Mouse (Mus musculus) MEL (cell line): ENCODE results near the gene Mab21l1. TPM values are rescaled to one million over a fixed set of nuclear protein-coding genes. Genes with fewer than 3 reads are reported as not detected.

ENCODE experiments used
- DNase-seq: peaks from one replicate; pipeline ENCODE4 v3.0.0; 2011; ENCODE audit warnings: low read depth, low spot score
- H3K27ac ChIP-seq: 2 replicates; pipeline ENCODE4 v1.5.1; 2012; ENCODE audit warnings: low read depth, mild to moderate bottlenecking, control low read depth, low read length, moderate library complexity; ENCODE audit not compliant: control insufficient read depth
- H3K27me3 ChIP-seq, 2 experiments: fragments of 150-350 bp in 1 of 2; sonication (generic) in 1 of 2; 2 replicates each; pipeline ENCODE4 v1.6.1; 2012; ENCODE audit warnings: low read length in 2 of 2, mild to moderate bottlenecking in 2 of 2, improper control_type of control experiment in 1 of 2, moderate library complexity in 1 of 2; ENCODE audit not compliant: insufficient read depth in 2 of 2, control insufficient read depth in 1 of 2
- H3K36me3 ChIP-seq, 2 experiments: 2 replicates each; pipeline ENCODE4 v1.6.1; 2012 to 2014; ENCODE audit warnings: low read length in 2 of 2, improper control_type of control experiment in 1 of 2, inconsistent platforms in 1 of 2, mild to moderate bottlenecking in 1 of 2; ENCODE audit not compliant: insufficient read depth in 2 of 2, control insufficient read depth in 1 of 2
- H3K4me1 ChIP-seq, 2 experiments: fragments of 150-350 bp in 1 of 2; sonication (generic) in 1 of 2; 2 replicates each; pipeline ENCODE4 v1.6.1; 2012; ENCODE audit warnings: low read length in 2 of 2, improper control_type of control experiment in 1 of 2, mild to moderate bottlenecking in 1 of 2; ENCODE audit not compliant: insufficient read depth in 2 of 2, control insufficient read depth in 1 of 2
- H3K4me3 ChIP-seq, 2 experiments: fragments of 150-350 bp in 1 of 2; sonication (generic) in 1 of 2; 2 replicates each; pipeline ENCODE4 v1.5.1; 2012; ENCODE audit warnings: low read depth in 2 of 2, low read length in 2 of 2, mild to moderate bottlenecking in 2 of 2, moderate library complexity in 2 of 2, control low read depth in 1 of 2, improper control_type of control experiment in 1 of 2; ENCODE audit not compliant: control insufficient read depth in 1 of 2, insufficient read depth in 1 of 2
- H3K79me2 ChIP-seq: 2 replicates; pipeline ENCODE4 v1.6.1; 2012; ENCODE audit warnings: mild to moderate bottlenecking, low read length, moderate library complexity; ENCODE audit not compliant: control insufficient read depth, poor library complexity, insufficient read depth
- H3K9ac ChIP-seq: 2 replicates; pipeline ENCODE4 v1.6.1; 2012; ENCODE audit warnings: low read depth, mild to moderate bottlenecking, control low read depth, low read length, moderate library complexity; ENCODE audit not compliant: control insufficient read depth, poor library complexity, severe bottlenecking
- H3K9me3 ChIP-seq: fragments of 150-350 bp; sonication (generic); replicated peaks from 2 replicates; pipeline ENCODE4 v1.6.1; 2012; ENCODE audit warnings: mild to moderate bottlenecking, low read length, improper control_type of control experiment, moderate library complexity; ENCODE audit not compliant: insufficient read depth
- CHD1 ChIP-seq: IDR thresholded peaks from 2 replicates; pipeline ENCODE4 v1.6.1; 2012; ENCODE audit warnings: low read depth, mild to moderate bottlenecking, inconsistent platforms, low read length, improper control_type of control experiment
- CTCF ChIP-seq, 3 experiments: IDR thresholded peaks in 2 of 3; conservative IDR thresholded peaks in 1 of 3; 2 replicates each; pipeline ENCODE4 v1.5.1; 2011 to 2012; ENCODE audit warnings: low read length in 3 of 3, low read depth in 2 of 3, mild to moderate bottlenecking in 2 of 3, improper control_type of control experiment in 1 of 3, inconsistent platforms in 1 of 3, mixed read lengths in 1 of 3, moderate library complexity in 1 of 3; ENCODE audit not compliant: control insufficient read depth in 1 of 3, insufficient read depth in 1 of 3, poor library complexity in 1 of 3, severe bottlenecking in 1 of 3
- ETS1 ChIP-seq: IDR thresholded peaks from 2 replicates; pipeline ENCODE4 v1.6.1; 2012; ENCODE audit warnings: low read depth, mild to moderate bottlenecking, inconsistent platforms, low read length, improper control_type of control experiment, moderate library complexity
- GABPA ChIP-seq: IDR thresholded peaks from 2 replicates; pipeline ENCODE4 v1.6.1; 2012; ENCODE audit warnings: low read depth, mild to moderate bottlenecking, inconsistent platforms, low read length, improper control_type of control experiment, moderate library complexity
- HCFC1 ChIP-seq: IDR thresholded peaks from 2 replicates; pipeline ENCODE4 v1.6.1; 2012; ENCODE audit warnings: low read depth, mild to moderate bottlenecking, inconsistent platforms, low read length, improper control_type of control experiment, moderate library complexity
- JUND ChIP-seq: IDR thresholded peaks from 2 replicates; pipeline ENCODE4 v1.6.1; 2011; ENCODE audit warnings: low read depth, mild to moderate bottlenecking, improper control_type of control experiment, low read length
- MAFK ChIP-seq: IDR thresholded peaks from 2 replicates; pipeline ENCODE4 v1.6.1; 2011; ENCODE audit warnings: low read depth, mild to moderate bottlenecking, low read length, improper control_type of control experiment, borderline replicate concordance
- MYB ChIP-seq: IDR thresholded peaks from 2 replicates; pipeline ENCODE4 v1.6.1; 2011; ENCODE audit warnings: mild to moderate bottlenecking, low read depth, low read length, improper control_type of control experiment
- NELFE ChIP-seq: IDR thresholded peaks from 2 replicates; pipeline ENCODE4 v1.6.1; 2011; ENCODE audit warnings: low read depth, low read length, improper control_type of control experiment
- RAD21 ChIP-seq: IDR thresholded peaks from 2 replicates; pipeline ENCODE4 v1.6.1; 2011; ENCODE audit warnings: mild to moderate bottlenecking, low read depth, low read length, improper control_type of control experiment
- TCF12 ChIP-seq: IDR thresholded peaks from 2 replicates; pipeline ENCODE4 v1.6.1; 2014; ENCODE audit warnings: low read depth, mild to moderate bottlenecking, inconsistent platforms, low read length, improper control_type of control experiment, moderate library complexity
- UBTF ChIP-seq: IDR thresholded peaks from 2 replicates; pipeline ENCODE4 v1.6.1; 2012; ENCODE audit warnings: low read depth, mild to moderate bottlenecking, inconsistent platforms, low read length, improper control_type of control experiment, moderate library complexity, borderline replicate concordance; ENCODE audit not compliant: insufficient read depth
- USF1 ChIP-seq: IDR thresholded peaks from 2 replicates; pipeline ENCODE4 v1.6.1; 2014; ENCODE audit warnings: low read depth, mild to moderate bottlenecking, inconsistent platforms, low read length, improper control_type of control experiment, moderate library complexity
- ZKSCAN1 ChIP-seq: IDR thresholded peaks from 2 replicates; pipeline ENCODE4 v1.6.1; 2012; ENCODE audit warnings: low read depth, mild to moderate bottlenecking, inconsistent platforms, low read length, improper control_type of control experiment, moderate library complexity
- ZMIZ1 ChIP-seq: IDR thresholded peaks from 2 replicates; pipeline ENCODE4 v1.6.1; 2012; ENCODE audit warnings: low read depth, mild to moderate bottlenecking, inconsistent platforms, low read length, improper control_type of control experiment, moderate library complexity
- ZNF384 ChIP-seq: IDR thresholded peaks from 2 replicates; pipeline ENCODE4 v1.6.1; 2012; ENCODE audit warnings: low read depth, mild to moderate bottlenecking, inconsistent platforms, low read length, improper control_type of control experiment
- polyA plus RNA-seq, 2 experiments: library from polyadenylated mRNA; stranded (reverse) in 1 of 2; unstranded in 1 of 2; fragments of >175 nt in 1 of 2; fragments of >200 nt in 1 of 2; gene quantifications; 2 replicates each; pipeline versions ENCODE4 v1.2.1 to v1.2.4; 2012; ENCODE audit warnings: low replicate concordance in 2 of 2, low read depth in 1 of 2; ENCODE audit not compliant: insufficient read length in 2 of 2, insufficient read depth in 1 of 2, missing spikeins in 1 of 2
- total RNA-seq: library from RNA; depleted of rRNA; stranded (reverse); fragments of 300-350 nt; gene quantifications from 2 replicates; pipeline ENCODE4 v1.2.3, GENCODE M21; 2012

Gene Mab21l1
- total and polyA plus RNA-seq, 3 experiments = not detected

GRCm38 (mm10) chr3:55775245-55775644 is 7.1 kb upstream of the Mab21l1 start:
- Histone ChIP-seq H3K9ac (no peak overlapping the region), H3K4me1 (no peaks in the 10 kb centered on the region), H3K79me2 (no peaks in the 10 kb centered on the region), H3K9me3 (no peaks in the 10 kb centered on the region), H3K36me3 (no peaks in the 10 kb centered on the region), H3K27me3 (no peaks in the 10 kb centered on the region; a peak in 1 of 4 replicates), H3K4me3 (no peak overlapping the region), H3K27ac (no peak overlapping the region)
- TF ChIP-seq ZKSCAN1 (no peak), TCF12 (no peak), JUND (no peak), NELFE (no peak), GABPA (no peak), HCFC1 (no peak), CHD1 (no peak), ETS1 (no peak), RAD21 (no peak), ZNF384 (no peak)
- no peak for DNase-seq

DNA sequence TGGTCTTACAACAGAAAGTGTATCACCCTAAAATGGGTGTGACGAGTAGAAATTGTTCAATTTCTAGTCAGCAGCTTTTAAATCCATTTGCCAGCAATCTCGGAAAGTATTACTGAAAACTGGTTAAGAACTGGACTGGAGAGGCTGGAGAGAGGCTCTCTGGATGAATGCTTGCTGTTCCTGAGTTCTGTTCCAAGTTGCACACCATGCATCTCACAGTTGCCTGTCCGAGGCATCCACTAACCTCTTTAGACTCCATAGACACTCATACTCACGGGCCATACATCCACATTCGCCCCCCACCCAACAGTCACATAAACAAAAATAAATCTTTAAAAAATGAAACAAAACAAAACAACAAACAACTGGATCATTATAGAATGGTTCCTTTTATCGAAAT is 6.6 kb upstream of the Mab21l1 start:
- H3K4me1 ChIP-seq = no peaks in the 10 kb centered on the region
- no peaks in the 10 kb centered on the region for H3K36me3 ChIP-seq
- H3K79me2 ChIP-seq = no peaks in the 10 kb centered on the region
- TF ChIP-seq GABPA = no peak
- TF ChIP-seq USF1 = no peak
- no peak for TF ChIP-seq ETS1
- no peak for TF ChIP-seq MYB
- TF ChIP-seq ZMIZ1 = no peak
- no peak for TF ChIP-seq TCF12
- no peak for TF ChIP-seq CTCF (IDR thresholded peaks at IDR 0.05 in 2 of 3, conservative IDR thresholded peaks at IDR 0.05 in 1 of 3; ENCODE audit: control insufficient read depth in 1 of 3, insufficient read depth in 1 of 3, low read depth in 2 of 3, low read length in 3 of 3, poor library complexity in 1 of 3, severe bottlenecking in 1 of 3)
- no peak for TF ChIP-seq JUND
- TF ChIP-seq UBTF = no peak
- TF ChIP-seq MAFK = no peak
- TF ChIP-seq, all 39 proteins: peak for 0
- H3K27me3 ChIP-seq = no peaks in the 10 kb centered on the region; a peak in 1 of 4 replicates
- no peak overlapping the region for H3K27ac ChIP-seq
- H3K9me3 ChIP-seq = no peaks in the 10 kb centered on the region
- no peak for DNase-seq
- no peak overlapping the region for H3K4me3 ChIP-seq
- no peak overlapping the region for H3K9ac ChIP-seq
